Mouse (Mus musculus): ENCODE measurements around the gene Osbpl10. TPM values are rescaled to one million over a fixed set of nuclear protein-coding genes. Genes with fewer than 3 reads are reported as not detected.
A peak's percentile ranks its signal among the peaks of the same experiment; 100 is the strongest.

Osbpl10 gene
- 1.6 and 1.9 TPM in 2 replicates for polyA plus RNA-seq (2016; fragmentation: Nextera tagmentation; extraction: Ambion mirVana)

GRCm38 (mm10) chr9:114978281-114979111, at the start of gene Osbpl10:
TSS of gene Osbpl10 (plus strand) at chr9:114978569.
- peak; percentile 81 for ATAC-seq (ENCODE audit: low FRiP score, low read depth)
- Histone ChIP-seq H3K27ac (replicated peaks) (peak within 1 kb of the TSS; percentile 76), H3K36me3 (no peaks in the 10 kb centered on the region), H3K4me1 (peaks cover 13% of the 10 kb centered on the region), H3K9me3 (no peaks in the 10 kb centered on the region), H3K9ac (replicated peaks) (peak within 1 kb of the TSS; percentile 71), H3K4me2 (replicated peaks) (peak within 1 kb of the TSS; percentile 90), H3K27me3 (peaks cover 40% of the 10 kb centered on the region), H3K4me3 (peak within 1 kb of the TSS; percentile 67)
- under 1% methylated on average over 69 of the region's 86 CpGs for WGBS

GRCm38 (mm10) chr9:114930464-114931090, 47.8 kb upstream of the Osbpl10 start:
- no peak overlapping the region for H3K9ac ChIP-seq (replicated peaks)
- H3K27me3 ChIP-seq: peaks cover 6% of the 10 kb centered on the region; the same call in 1 of the 2 replicates
- no peak overlapping the region for H3K4me3 ChIP-seq
- H3K27ac ChIP-seq (replicated peaks): no peak overlapping the region
- no peak for ATAC-seq (ENCODE audit: low FRiP score, low read depth)
- H3K4me2 ChIP-seq (replicated peaks): no peak overlapping the region
- 72% methylated on average over 9 of the region's 9 CpGs for WGBS
- no peaks in the 10 kb centered on the region for H3K9me3 ChIP-seq
- peaks cover 12% of the 10 kb centered on the region for H3K4me1 ChIP-seq
- no peaks in the 10 kb centered on the region for H3K36me3 ChIP-seq

- peaks cover 12% of the 10 kb centered on the region for H3K4me1 ChIP-seq
- no peak for ATAC-seq (ENCODE audit: low FRiP score, low read depth)
- no peak overlapping the region for H3K27ac ChIP-seq (replicated peaks)
- peaks cover 6% of the 10 kb centered on the region; the same call in 1 of the 2 replicates for H3K27me3 ChIP-seq
- H3K9ac ChIP-seq (replicated peaks): peak overlapping the region; percentile 74
- peak overlapping the region; percentile 98 for H3K4me2 ChIP-seq (replicated peaks)
- no peaks in the 10 kb centered on the region for H3K36me3 ChIP-seq
- no peaks in the 10 kb centered on the region for H3K9me3 ChIP-seq
- peak overlapping the region; percentile 74 for H3K4me3 ChIP-seq
- 26% methylated on average over 13 of the region's 13 CpGs for WGBS
Measured at GRCm38 (mm10) chr9:114932607-114933006, 45.8 kb upstream of the Osbpl10 start.

- H3K4me3 ChIP-seq: peak overlapping the region; percentile 74
- no peaks in the 10 kb centered on the region for H3K36me3 ChIP-seq
- H3K4me1 ChIP-seq: peaks cover 12% of the 10 kb centered on the region
- ATAC-seq (ENCODE audit: low FRiP score, low read depth): peak; percentile 39
- H3K9ac ChIP-seq (replicated peaks): peak overlapping the region; percentile 74
- peaks cover 6% of the 10 kb centered on the region; the same call in 1 of the 2 replicates for H3K27me3 ChIP-seq
- WGBS: 2% methylated on average over 50 of the region's 50 CpGs
- H3K27ac ChIP-seq (replicated peaks): peak overlapping the region; percentile 64
- H3K4me2 ChIP-seq (replicated peaks): peak overlapping the region; percentile 98
- H3K9me3 ChIP-seq: no peaks in the 10 kb centered on the region
Measured at GRCm38 (mm10) chr9:114933037-114933722, 45.2 kb upstream of the Osbpl10 start.

GRCm38 (mm10) chr9:114933723-114934171, 44.6 kb upstream of the Osbpl10 start, which contains the start of gene Gpd1l:
TSS of gene Gpd1l (minus strand) at chr9:114933987.
- WGBS: under 1% methylated on average over 28 of the region's 30 CpGs

GRCm38 (mm10) chr9:114934231-114934630, 44.1 kb upstream of the Osbpl10 start:
- Histone ChIP-seq H3K4me2 (replicated peaks) (peak overlapping the region; percentile 98), H3K36me3 (no peaks in the 10 kb centered on the region), H3K9me3 (no peaks in the 10 kb centered on the region), H3K9ac (replicated peaks) (no peak overlapping the region), H3K27ac (replicated peaks) (no peak overlapping the region), H3K4me3 (peak overlapping the region; percentile 74), H3K4me1 (peaks cover 12% of the 10 kb centered on the region), H3K27me3 (peaks cover 6% of the 10 kb centered on the region; the same call in 1 of the 2 replicates)
- WGBS: 69% methylated on average over 11 of the region's 11 CpGs
- ATAC-seq (ENCODE audit: low FRiP score, low read depth): 0 out of 2 replicates have a peak, but pooled peaks have one; percentile 3

More at GRCm38 (mm10) chr9:114933723-114934171, 44.6 kb upstream of the Osbpl10 start, which contains the start of gene Gpd1l:
- no peaks in the 10 kb centered on the region for H3K36me3 ChIP-seq
- ATAC-seq (ENCODE audit: low FRiP score, low read depth): peak; percentile 98
- peak within 1 kb of the TSS; percentile 98 for H3K4me2 ChIP-seq (replicated peaks)
- H3K9ac ChIP-seq (replicated peaks): peak within 1 kb of the TSS; percentile 74
- H3K27me3 ChIP-seq: peaks cover 6% of the 10 kb centered on the region; the same call in 1 of the 2 replicates
- H3K4me1 ChIP-seq: peaks cover 12% of the 10 kb centered on the region
- H3K27ac ChIP-seq (replicated peaks): peak within 1 kb of the TSS; percentile 64
- peak within 1 kb of the TSS; percentile 74 for H3K4me3 ChIP-seq
- no peaks in the 10 kb centered on the region for H3K9me3 ChIP-seq

- peaks cover 12% of the 10 kb centered on the region for H3K4me1 ChIP-seq
- no peak overlapping the region for H3K4me3 ChIP-seq
- no peak overlapping the region for H3K9ac ChIP-seq (replicated peaks)
- no peaks in the 10 kb centered on the region for H3K9me3 ChIP-seq
- no peak overlapping the region for H3K27ac ChIP-seq (replicated peaks)
- no peak overlapping the region for H3K4me2 ChIP-seq (replicated peaks)
- 76% methylated on average over 4 of the region's 4 CpGs for WGBS
- H3K27me3 ChIP-seq: peaks cover 6% of the 10 kb centered on the region; the same call in 1 of the 2 replicates
- H3K36me3 ChIP-seq: no peaks in the 10 kb centered on the region
- no peak for ATAC-seq (ENCODE audit: low FRiP score, low read depth)
Measured at GRCm38 (mm10) chr9:114935321-114935720, 43.0 kb upstream of the Osbpl10 start.

GRCm38 (mm10) chr9:114936687-114937086, 41.7 kb upstream of the Osbpl10 start:
- Histone ChIP-seq H3K9me3 (no peaks in the 10 kb centered on the region), H3K4me3 (no peak overlapping the region), H3K27ac (replicated peaks) (no peak overlapping the region), H3K36me3 (no peaks in the 10 kb centered on the region), H3K4me1 (peaks cover 12% of the 10 kb centered on the region), H3K4me2 (replicated peaks) (no peak overlapping the region), H3K9ac (replicated peaks) (no peak overlapping the region), H3K27me3 (peaks cover 6% of the 10 kb centered on the region; the same call in 1 of the 2 replicates)
- no peak for ATAC-seq (ENCODE audit: low FRiP score, low read depth)
- WGBS: 82% methylated on average over 2 of the region's 2 CpGs

- Histone ChIP-seq H3K4me2 (replicated peaks) (no peak overlapping the region), H3K36me3 (no peaks in the 10 kb centered on the region), H3K27me3 (no peaks in the 10 kb centered on the region), H3K4me3 (no peak overlapping the region), H3K9ac (replicated peaks) (no peak overlapping the region), H3K4me1 (no peaks in the 10 kb centered on the region), H3K9me3 (no peaks in the 10 kb centered on the region), H3K27ac (replicated peaks) (no peak overlapping the region)
- 89% methylated on average over 3 of the region's 3 CpGs for WGBS
- ATAC-seq (ENCODE audit: low FRiP score, low read depth): no peak
Measured at GRCm38 (mm10) chr9:114944642-114945041, 33.7 kb upstream of the Osbpl10 start.

GRCm38 (mm10) chr9:114945576-114945975, 32.8 kb upstream of the Osbpl10 start:
- Histone ChIP-seq H3K27ac (replicated peaks) (no peak overlapping the region), H3K9me3 (no peaks in the 10 kb centered on the region), H3K36me3 (no peaks in the 10 kb centered on the region), H3K4me3 (no peak overlapping the region), H3K9ac (replicated peaks) (no peak overlapping the region), H3K4me1 (no peaks in the 10 kb centered on the region), H3K27me3 (no peaks in the 10 kb centered on the region), H3K4me2 (replicated peaks) (no peak overlapping the region)
- 85% methylated on average over 6 of the region's 6 CpGs for WGBS
- ATAC-seq (ENCODE audit: low FRiP score, low read depth): no peak

GRCm38 (mm10) chr9:114948395-114948794, 30.0 kb upstream of the Osbpl10 start:
- Histone ChIP-seq H3K36me3 (no peaks in the 10 kb centered on the region), H3K4me1 (no peaks in the 10 kb centered on the region), H3K4me3 (no peak overlapping the region), H3K9ac (replicated peaks) (no peak overlapping the region), H3K4me2 (replicated peaks) (no peak overlapping the region), H3K27ac (replicated peaks) (no peak overlapping the region), H3K27me3 (no peaks in the 10 kb centered on the region), H3K9me3 (no peaks in the 10 kb centered on the region)
- ATAC-seq (ENCODE audit: low FRiP score, low read depth): no peak
- 69% methylated on average over 5 of the region's 5 CpGs for WGBS
